Mouse (Mus musculus) myocyte (in vitro differentiated cells): ENCODE measurements around the gene Cacna1i. TPM values are rescaled to one million over a fixed set of nuclear protein-coding genes. Genes with fewer than 3 reads are reported as not detected.

Source experiments
- H3K27me3 ChIP-seq: one replicate; pipeline ENCODE4 v1.6.1; 2011; ENCODE audit not compliant: control insufficient read depth, insufficient read depth, insufficient read length
- H3K36me3 ChIP-seq: one replicate; pipeline ENCODE4 v1.6.1; 2011; ENCODE audit not compliant: control insufficient read depth, insufficient read depth
- H3K4me2 ChIP-seq: one replicate; pipeline ENCODE4 v1.6.1; 2011; ENCODE audit warnings: low read depth, control low read depth
- H3K4me3 ChIP-seq: one replicate; pipeline ENCODE4 v1.5.1; 2011; ENCODE audit warnings: mild to moderate bottlenecking, control low read depth, moderate library complexity
- H3K79me2 ChIP-seq: one replicate; pipeline ENCODE4 v1.6.1; 2011; ENCODE audit not compliant: control insufficient read depth, insufficient read depth
- H3ac ChIP-seq: one replicate; pipeline ENCODE4 v1.6.1; 2011; ENCODE audit not compliant: control insufficient read depth, insufficient read length
- E2F4 ChIP-seq: IDR thresholded peaks from one replicate; pipeline ENCODE4 v1.6.1; 2011; ENCODE audit warnings: mild to moderate bottlenecking, control low read depth, moderate library complexity; ENCODE audit not compliant: insufficient read depth
- MAX ChIP-seq: IDR thresholded peaks from one replicate; pipeline ENCODE4 v1.6.1; 2011; ENCODE audit warnings: low read depth, mild to moderate bottlenecking, control low read depth
- MYOD1 ChIP-seq, 3 experiments: IDR thresholded peaks; one replicate each; pipeline ENCODE4 v1.6.1; 2011; ENCODE audit warnings: control low read depth in 2 of 3, low read depth in 2 of 3, mild to moderate bottlenecking in 2 of 3, moderate library complexity in 1 of 3; ENCODE audit not compliant: insufficient read length in 2 of 3, control insufficient read depth in 1 of 3
- MYOG ChIP-seq, 3 experiments: IDR thresholded peaks; one replicate each; pipeline ENCODE4 v1.6.1; 2011; ENCODE audit warnings: control low read depth in 2 of 3, low read depth in 2 of 3, mild to moderate bottlenecking in 2 of 3; ENCODE audit not compliant: insufficient read length in 2 of 3, control insufficient read depth in 1 of 3, insufficient read depth in 1 of 3
- POLR2A ChIP-seq: IDR thresholded peaks from one replicate; pipeline ENCODE4 v1.6.1; 2011; ENCODE audit warnings: low read depth, mild to moderate bottlenecking, control low read depth, moderate library complexity; ENCODE audit not compliant: insufficient read length
- POLR2AphosphoS2 ChIP-seq: IDR thresholded peaks from one replicate; pipeline ENCODE4 v1.6.1; 2011; ENCODE audit warnings: low read depth, control low read depth; ENCODE audit not compliant: insufficient read length
- SRF ChIP-seq: IDR thresholded peaks from one replicate; pipeline ENCODE4 v1.6.1; 2011; ENCODE audit warnings: low read depth; ENCODE audit not compliant: control insufficient read depth, insufficient read length
- TCF12 ChIP-seq: IDR thresholded peaks from one replicate; pipeline ENCODE4 v1.6.1; 2011; ENCODE audit warnings: mild to moderate bottlenecking, control low read depth; ENCODE audit not compliant: poor library complexity, insufficient read depth, severe bottlenecking
- TCF3 ChIP-seq: IDR thresholded peaks from one replicate; pipeline ENCODE4 v1.6.1; 2011; ENCODE audit warnings: low read depth, control low read depth; ENCODE audit not compliant: insufficient read length
- USF1 ChIP-seq: IDR thresholded peaks from one replicate; pipeline ENCODE4 v1.6.1; 2011; ENCODE audit warnings: low read depth, mild to moderate bottlenecking, control low read depth, moderate library complexity
- polyA plus RNA-seq: library from polyadenylated mRNA; unstranded; fragments of >200 nt; fragmentation: generic; extraction: Trizol; gene quantifications from one replicate; pipeline ENCODE4 v1.2.1, GENCODE M21; 2012; ENCODE audit warnings: missing spikeins

Gene Cacna1i
- polyA plus RNA-seq, 1 experiment = 0.04 TPM

- Histone ChIP-seq H3K4me3 (peak overlapping the region; percentile 95), H3K27me3 (no peaks in the 10 kb centered on the region), H3ac (peak overlapping the region; percentile 86), H3K79me2 (peaks cover 21% of the 10 kb centered on the region), H3K36me3 (peaks cover 37% of the 10 kb centered on the region), H3K4me2 (peak overlapping the region; percentile 92)
- TF ChIP-seq POLR2AphosphoS2 (peak; percentile 72), SRF (no peak), USF1 (no peak)
These were observed 30.1 kb upstream of the Cacna1i start for GRCm38 (mm10) chr15:80256656-80257601.

- Histone ChIP-seq H3K36me3 (peaks cover 32% of the 10 kb centered on the region), H3K4me2 (peak overlapping the region; percentile 92), H3K27me3 (no peaks in the 10 kb centered on the region), H3K4me3 (peak overlapping the region; percentile 95), H3ac (no peak overlapping the region), H3K79me2 (peaks cover 29% of the 10 kb centered on the region)
- no peak for TF ChIP-seq MAX
- TF ChIP-seq TCF3 = no peak
- peak; percentile 99 for TF ChIP-seq POLR2AphosphoS2
- no peak for TF ChIP-seq MYOG (IDR thresholded peaks at IDR 0.05; ENCODE audit: control insufficient read depth in 1 of 3, insufficient read depth in 1 of 3, insufficient read length in 2 of 3, low read depth in 2 of 3)
- no peak for TF ChIP-seq E2F4
- no peak for TF ChIP-seq USF1
- peak in 2 of 3 experiments; percentile 5 to 45 for TF ChIP-seq MYOD1 (IDR thresholded peaks at IDR 0.05; ENCODE audit: control insufficient read depth in 1 of 3, insufficient read length in 2 of 3, low read depth in 2 of 3)
- no peak for TF ChIP-seq TCF12
These were observed 29.3 kb upstream of the Cacna1i start for GRCm38 (mm10) chr15:80257602-80258239.

GRCm38 (mm10) chr15:80258240-80259170 lies 28.5 kb upstream of the Cacna1i start:
- Histone ChIP-seq H3ac (no peak overlapping the region), H3K36me3 (peaks cover 32% of the 10 kb centered on the region), H3K27me3 (no peaks in the 10 kb centered on the region), H3K79me2 (peaks cover 36% of the 10 kb centered on the region), H3K4me3 (peak overlapping the region; percentile 95), H3K4me2 (peak overlapping the region; percentile 92)
- TF ChIP-seq POLR2A (peak; percentile 73), MYOG (IDR thresholded peaks at IDR 0.05; ENCODE audit: control insufficient read depth in 1 of 3, insufficient read depth in 1 of 3, insufficient read length in 2 of 3, low read depth in 2 of 3) (no peak), E2F4 (no peak), USF1 (no peak), MYOD1 (IDR thresholded peaks at IDR 0.05; ENCODE audit: control insufficient read depth in 1 of 3, insufficient read length in 2 of 3, low read depth in 2 of 3) (no peak), POLR2AphosphoS2 (peak; percentile 92), MAX (peak; percentile 8)

- H3K4me2 ChIP-seq = peak overlapping the region; percentile 20
- no peaks in the 10 kb centered on the region for H3K27me3 ChIP-seq
- peaks cover 41% of the 10 kb centered on the region for H3K79me2 ChIP-seq
- no peak overlapping the region for H3K4me3 ChIP-seq
- TF ChIP-seq TCF12 (no peak), MYOD1 (IDR thresholded peaks at IDR 0.05; ENCODE audit: control insufficient read depth in 1 of 3, insufficient read length in 2 of 3, low read depth in 2 of 3) (peak in 2 of 3 experiments; percentile 57 to 61), POLR2AphosphoS2 (peak; percentile 57), MYOG (IDR thresholded peaks at IDR 0.05; ENCODE audit: control insufficient read depth in 1 of 3, insufficient read depth in 1 of 3, insufficient read length in 2 of 3, low read depth in 2 of 3) (peak in 1 of 3 experiments; percentile 16), E2F4 (no peak), MAX (no peak), POLR2A (peak; percentile 31), SRF (no peak), TCF3 (no peak)
- peaks cover 32% of the 10 kb centered on the region for H3K36me3 ChIP-seq
- no peak overlapping the region for H3ac ChIP-seq
These were observed 27.5 kb upstream of the Cacna1i start for GRCm38 (mm10) chr15:80259406-80260045.
